9 mouse cellular contexts compared by ENCODE assay signal in genomic region chr16:46008766-46009165, GRCm38 (mm10). TPM values are rescaled to one million over a fixed set of nuclear protein-coding genes. Genes with fewer than 3 reads are reported as not detected.
DNase-seq lines count a peak whose midpoint lies in the region; ATAC-seq lines count a peak whose summit lies in the region.
"Had no signal": no experiment of that assay in that cellular context is flagged by ENCODE, and none has a peak within 500 bp of the region (broad histone marks: within the 10 kb centered on the region; RNA-seq: fewer than 3 reads in every experiment).

No protein-coding gene starts in this region.

- no peak overlapping the region for H3K27ac ChIP-seq in hindbrain, embryonic 15.5 days (replicated peaks)
- no peak overlapping the region for H3K27ac ChIP-seq in midbrain, embryonic 14.5 days (replicated peaks; ENCODE audit: low read depth, low read length)

- no peak for ATAC-seq in hindbrain, embryonic 15.5 days (ENCODE audit: low FRiP score, low read depth)
- no peak for ATAC-seq in midbrain, embryonic 14.5 days (ENCODE audit: low FRiP score, low TSS enrichment)

- no peaks in the 10 kb centered on the region for H3K27me3 ChIP-seq in hindbrain, embryonic 15.5 days
- H3K27me3 ChIP-seq in midbrain, embryonic 14.5 days (ENCODE audit: control insufficient read depth, insufficient read depth, low read length), result no peaks in the 10 kb centered on the region

- peak overlapping the region; percentile 75 for H3K4me3 ChIP-seq in hindbrain, embryonic 15.5 days
- peak overlapping the region; percentile 65 for H3K4me3 ChIP-seq in midbrain, embryonic 14.5 days (replicated peaks; ENCODE audit: low read depth, low read length)

- DNase-seq in spleen, postnatal 36 days (ENCODE audit: low spot score in 2 of 2), result peak; percentile 5 to 10
- no peak for DNase-seq in spleen, postnatal 14 days (ENCODE audit: low spot score in 2 of 2)
- DNase-seq in midbrain, embryonic 14.5 days, result no peak
- DNase-seq in thymus, postnatal 4 days, result peak; percentile 30
- DNase-seq in c-Kit-positive CD71-positive TER-119-positive erythroid progenitor cells, embryonic 14.5 days (ENCODE audit: low spot score), result no peak
- no peak for DNase-seq in adrenal gland, postnatal 25 days
- no peak for DNase-seq in spleen, postnatal 10 days (ENCODE audit: low spot score in 2 of 2)
- DNase-seq: gastrocnemius, postnatal 36 days had no signal

- H3K4me1 ChIP-seq in hindbrain, embryonic 15.5 days (replicated peaks), result peaks cover 24% of the 10 kb centered on the region
- H3K4me1 ChIP-seq in midbrain, embryonic 14.5 days (ENCODE audit: control insufficient read depth, insufficient read depth, low read length), result peaks cover 8% of the 10 kb centered on the region; the same call in 1 of the 2 replicates

- peak overlapping the region; percentile 59 for H3K9ac ChIP-seq in hindbrain, embryonic 15.5 days
- H3K9ac ChIP-seq in midbrain, embryonic 14.5 days (replicated peaks; ENCODE audit: low read length), result peak overlapping the region; percentile 73

- no peaks in the 10 kb centered on the region for H3K36me3 ChIP-seq in hindbrain, embryonic 15.5 days
- H3K36me3 ChIP-seq in midbrain, embryonic 14.5 days (ENCODE audit: control insufficient read depth, insufficient read depth, low read length), result no peaks in the 10 kb centered on the region

- 65% methylated on average over 3 of the region's 3 CpGs for WGBS in hindbrain, embryonic 15.5 days
- WGBS in midbrain, embryonic 14.5 days, result 71% methylated on average over 3 of the region's 3 CpGs

- H3K4me2 ChIP-seq in hindbrain, embryonic 15.5 days, result peak overlapping the region; percentile 74
- peak overlapping the region; percentile 88 for H3K4me2 ChIP-seq in midbrain, embryonic 14.5 days (ENCODE audit: low read length)

- no peaks in the 10 kb centered on the region for H3K9me3 ChIP-seq in hindbrain, embryonic 15.5 days
- no peaks in the 10 kb centered on the region for H3K9me3 ChIP-seq in midbrain, embryonic 14.5 days (ENCODE audit: control insufficient read depth, low read length)

RNA-seq across cellular contexts. Expression of gene Plcxd2, which starts 1.3 kb away (rescaled TPM):
- 15.0 and 15.2 TPM in 2 replicates for polyA plus RNA-seq in hindbrain, embryonic 15.5 days (2015; fragmentation: Nextera tagmentation; extraction: Ambion mirVana)
- 8.7 and 8.8 TPM in 2 replicates for polyA plus RNA-seq in midbrain, embryonic 14.5 days (2014; fragmentation: Nextera tagmentation; extraction: Ambion mirVana)
- 0.67 and 0.81 TPM in 2 replicates for total RNA-seq in adrenal gland, postnatal 25 days (2021)

RNA-seq across cellular contexts. Expression of gene Phldb2, which starts 55.4 kb away (rescaled TPM):
- 7.2 and 9.2 TPM in 2 replicates for polyA plus RNA-seq in hindbrain, embryonic 15.5 days (2015; fragmentation: Nextera tagmentation; extraction: Ambion mirVana)
- 4.0 and 6.4 TPM in 2 replicates for polyA plus RNA-seq in midbrain, embryonic 14.5 days (2014; fragmentation: Nextera tagmentation; extraction: Ambion mirVana)
- 52.2 and 68.2 TPM in 2 replicates for total RNA-seq in adrenal gland, postnatal 25 days (2021)

Comparison
In these comparisons a context has a peak if more than half of its experiments do, and no peak if none do; other contexts are left out.
1. DNase-seq: peak in spleen, postnatal 36 days (2 of 2) and thymus, postnatal 4 days (single experiment); none in spleen, postnatal 14 days (0 of 2), midbrain, embryonic 14.5 days (single experiment), c-Kit-positive CD71-positive TER-119-positive erythroid progenitor cells, embryonic 14.5 days (single experiment), adrenal gland, postnatal 25 days (single experiment) and spleen, postnatal 10 days (0 of 2).